8 mouse cellular contexts compared by ENCODE assay signal in the genomic region with DNA sequence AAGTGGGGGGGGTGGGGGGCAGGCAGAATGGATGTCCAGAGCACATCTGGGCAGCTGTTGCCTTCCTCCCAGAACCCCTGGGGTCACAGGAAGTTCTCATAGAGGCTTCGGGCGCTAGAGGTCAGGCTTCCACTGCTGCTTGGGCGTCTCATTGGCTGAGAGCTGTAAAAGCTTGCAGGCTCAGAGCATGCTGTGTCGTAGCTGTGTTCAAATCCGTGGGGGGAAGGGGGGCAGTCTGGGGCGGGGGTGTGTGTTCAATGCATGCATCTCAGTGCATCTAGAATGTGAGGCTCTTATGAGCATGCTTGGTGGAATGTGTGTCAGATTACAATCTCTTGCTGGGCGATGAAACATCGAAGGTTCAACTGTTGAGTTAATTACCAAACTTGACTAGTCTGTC.
DNase-seq lines count a peak whose midpoint lies in the region; ATAC-seq lines count a peak whose summit lies in the region.
"Had no signal": no experiment of that assay in that cellular context is flagged by ENCODE, and none has a peak within 500 bp of the region (broad histone marks: within the 10 kb centered on the region; RNA-seq: fewer than 3 reads in every experiment).

No protein-coding gene starts in this region.

- ATAC-seq in midbrain, embryonic 14.5 days (ENCODE audit: low FRiP score, low TSS enrichment): no peak
- no peak for ATAC-seq in midbrain, embryonic 16.5 days
- ATAC-seq in stomach, embryonic 14.5 days (ENCODE audit: insufficient number of reproducible peaks, insufficient read depth, low FRiP score, low read depth): peak; percentile 63; the same call in 1 of the 2 replicates

- H3K4me3 ChIP-seq in midbrain, embryonic 14.5 days (replicated peaks; ENCODE audit: low read depth, low read length): no peak overlapping the region
- no peak overlapping the region for H3K4me3 ChIP-seq in midbrain, embryonic 16.5 days (ENCODE audit: low read depth, low read length)
- no peak overlapping the region for H3K4me3 ChIP-seq in stomach, embryonic 14.5 days (ENCODE audit: low read depth, low read length)
- H3K4me3 ChIP-seq: embryonic facial prominence, embryonic 15.5 days had no signal

- no peaks in the 10 kb centered on the region for H3K4me1 ChIP-seq in midbrain, embryonic 14.5 days (ENCODE audit: control insufficient read depth, insufficient read depth, low read length)
- no peaks in the 10 kb centered on the region for H3K4me1 ChIP-seq in midbrain, embryonic 16.5 days (ENCODE audit: control insufficient read depth, insufficient read depth, low read length)
- H3K4me1 ChIP-seq in stomach, embryonic 14.5 days (ENCODE audit: control insufficient read depth, insufficient read depth, low read length): no peaks in the 10 kb centered on the region

- no peak overlapping the region for H3K4me2 ChIP-seq in midbrain, embryonic 14.5 days (ENCODE audit: low read length)
- no peak overlapping the region for H3K4me2 ChIP-seq in midbrain, embryonic 16.5 days (ENCODE audit: low read length)
- no peak overlapping the region for H3K4me2 ChIP-seq in stomach, embryonic 14.5 days (replicated peaks; ENCODE audit: low read depth, low read length)
- H3K4me2 ChIP-seq: embryonic facial prominence, embryonic 15.5 days had no signal

- DNase-seq in midbrain, embryonic 14.5 days: peak; percentile 20
- DNase-seq in embryo, embryonic 10 days (ENCODE audit: low spot score): peak; percentile 73
- peak; percentile 44 for DNase-seq in kidney, postnatal 10 days
- DNase-seq in cerebellum, adult 9-10 months: no peak
- no peak for DNase-seq in cerebellum, postnatal 25 days

- H3K27me3 ChIP-seq in midbrain, embryonic 14.5 days (ENCODE audit: control insufficient read depth, insufficient read depth, low read length): no peaks in the 10 kb centered on the region
- no peaks in the 10 kb centered on the region for H3K27me3 ChIP-seq in midbrain, embryonic 16.5 days (ENCODE audit: control insufficient read depth, insufficient read depth, low read depth, low read length)
- no peaks in the 10 kb centered on the region for H3K27me3 ChIP-seq in stomach, embryonic 14.5 days (ENCODE audit: control insufficient read depth, insufficient read depth, low read length)
- H3K27me3 ChIP-seq: embryonic facial prominence, embryonic 15.5 days had no signal

- 29% methylated on average over 8 of the region's 8 CpGs for WGBS in midbrain, embryonic 14.5 days
- 19% methylated on average over 8 of the region's 8 CpGs for WGBS in midbrain, embryonic 16.5 days
- WGBS in stomach, embryonic 14.5 days: 19% methylated on average over 8 of the region's 8 CpGs

- no peak overlapping the region for H3K27ac ChIP-seq in midbrain, embryonic 14.5 days (replicated peaks; ENCODE audit: low read depth, low read length)
- H3K27ac ChIP-seq in midbrain, embryonic 16.5 days (ENCODE audit: low read length): no peak overlapping the region
- H3K27ac ChIP-seq in stomach, embryonic 14.5 days (ENCODE audit: low read length): no peak overlapping the region
- H3K27ac ChIP-seq: embryonic facial prominence, embryonic 15.5 days had no signal

- H3K9ac ChIP-seq in midbrain, embryonic 14.5 days (replicated peaks; ENCODE audit: low read length): no peak overlapping the region
- no peak overlapping the region for H3K9ac ChIP-seq in midbrain, embryonic 16.5 days (ENCODE audit: low read depth, low read length)
- H3K9ac ChIP-seq in stomach, embryonic 14.5 days (replicated peaks; ENCODE audit: low read depth, low read length): no peak overlapping the region
- H3K9ac ChIP-seq: embryonic facial prominence, embryonic 15.5 days had no signal

- H3K9me3 ChIP-seq in midbrain, embryonic 14.5 days (ENCODE audit: control insufficient read depth, low read length): no peaks in the 10 kb centered on the region
- no peaks in the 10 kb centered on the region for H3K9me3 ChIP-seq in midbrain, embryonic 16.5 days (replicated peaks; ENCODE audit: control insufficient read depth, low read length, poor library complexity, severe bottlenecking)
- no peaks in the 10 kb centered on the region for H3K9me3 ChIP-seq in stomach, embryonic 14.5 days (ENCODE audit: control insufficient read depth, low read depth, low read length)
- H3K9me3 ChIP-seq: embryonic facial prominence, embryonic 15.5 days had no signal

- no peaks in the 10 kb centered on the region for H3K36me3 ChIP-seq in midbrain, embryonic 14.5 days (ENCODE audit: control insufficient read depth, insufficient read depth, low read length)
- no peaks in the 10 kb centered on the region for H3K36me3 ChIP-seq in midbrain, embryonic 16.5 days (ENCODE audit: control insufficient read depth, insufficient read depth, low read length)
- no peaks in the 10 kb centered on the region for H3K36me3 ChIP-seq in stomach, embryonic 14.5 days (ENCODE audit: control insufficient read depth, insufficient read depth, low read length)
- H3K36me3 ChIP-seq: embryonic facial prominence, embryonic 15.5 days had no signal

Comparison
In these comparisons a context has a peak if more than half of its experiments do, and no peak if none do; other contexts are left out.
1. DNase-seq: peak in midbrain, embryonic 14.5 days (single experiment), embryo, embryonic 10 days (single experiment) and kidney, postnatal 10 days (single experiment); none in cerebellum, adult 9-10 months (single experiment) and cerebellum, postnatal 25 days (0 of 2).